Mouse (Mus musculus): ENCODE measurements at regions not wholly inside any gene's neighbourhood (a gene's known extent, or its start where the extent isn't known, plus 50 kb on each side); places are given as distances from the start of the nearest gene placed in this dataset.

DNA sequence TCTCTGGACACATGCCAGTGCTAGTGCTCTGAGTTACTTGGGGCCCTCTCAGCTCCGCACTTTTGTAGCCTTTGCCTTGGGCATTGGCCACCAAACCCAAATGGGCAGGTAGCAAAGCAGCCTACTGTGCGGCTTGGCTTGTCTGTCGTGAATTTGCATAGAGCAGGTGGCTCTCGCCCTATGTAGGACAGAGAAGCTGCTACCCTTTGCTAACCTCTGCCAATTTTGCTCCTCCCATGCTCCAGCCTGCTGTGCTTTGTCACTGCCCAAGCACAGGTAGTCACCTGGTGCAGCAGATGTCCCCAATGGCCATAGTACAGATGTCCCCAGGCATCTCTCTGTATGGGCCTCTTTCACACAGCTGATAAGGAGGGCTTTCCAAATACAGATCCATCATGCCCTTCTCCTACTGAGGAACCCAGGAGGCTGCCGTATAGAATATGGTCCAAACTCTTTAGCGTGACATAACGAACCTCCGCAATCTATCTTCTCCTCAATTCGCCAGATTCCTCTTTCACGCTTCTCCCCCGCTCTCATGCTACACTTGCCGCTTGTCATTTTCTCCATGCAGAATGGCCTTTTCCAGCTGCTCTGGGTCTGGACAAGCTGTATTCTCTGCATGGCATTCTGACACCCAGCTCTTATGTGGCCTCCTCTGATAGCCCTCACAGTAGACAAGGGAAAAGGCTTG is 143.7 kb upstream of the Snx19 start:
- no peak for TF ChIP-seq CTCF (IDR thresholded peaks at IDR 0.05; ENCODE audit: low read depth, low read length)
- no peak for TF ChIP-seq GATA1 (IDR thresholded peaks at IDR 0.05; ENCODE audit: borderline replicate concordance, low read length)
- no peak for TF ChIP-seq POLR2AphosphoS5 (IDR thresholded peaks at IDR 0.05; ENCODE audit: insufficient replicate concordance, low read depth, low read length)
- no peak for TF ChIP-seq TAL1 (conservative IDR thresholded peaks at IDR 0.05; ENCODE audit: low read depth, low read length)
- TF ChIP-seq GATA2 (IDR thresholded peaks at IDR 0.05; ENCODE audit: borderline replicate concordance, low read depth, low read length), result no peak

Data from G1E (cell line).